Mouse (Mus musculus): ENCODE results near the gene Wdr95. TPM values are rescaled to one million over a fixed set of nuclear protein-coding genes. Genes with fewer than 3 reads are reported as not detected.

The Wdr95 gene
- polyA plus RNA-seq (2016; fragmentation: Nextera tagmentation; extraction: Ambion mirVana): 0.08 TPM in 1 of 2 replicates, not detected in the other

GRCm38 (mm10) chr5:149527999-149528729 lies at the start of gene Wdr95:
TSS of gene Wdr95 (plus strand) at chr5:149528679.
- Histone ChIP-seq H3K36me3 (no peaks in the 10 kb centered on the region), H3K27ac (peak within 1 kb of the TSS; percentile 83), H3K27me3 (ENCODE audit: insufficient read depth, poor library complexity, severe bottlenecking) (no peaks in the 10 kb centered on the region), H3K9me3 (no peaks in the 10 kb centered on the region), H3K4me1 (replicated peaks) (peaks cover 45% of the 10 kb centered on the region), H3K4me3 (peak within 1 kb of the TSS; percentile 23; the same call in 1 of the 2 replicates)
- 44% methylated on average over 29 of the region's 29 CpGs for WGBS
- peak; percentile 56 for DNase-seq (ENCODE audit: low spot score)

- no peak for DNase-seq (ENCODE audit: low spot score)
- WGBS: 93% methylated on average over 7 of the region's 7 CpGs
- H3K4me3 ChIP-seq: no peak overlapping the region
- 0 out of 2 replicates have a peak, but pooled peaks cover 3% of the 10 kb centered on the region for H3K4me1 ChIP-seq (replicated peaks)
- H3K27ac ChIP-seq: no peak overlapping the region
- H3K9me3 ChIP-seq: 0 out of 2 replicates have a peak, but pooled peaks cover 4% of the 10 kb centered on the region
- no peaks in the 10 kb centered on the region for H3K36me3 ChIP-seq
- H3K27me3 ChIP-seq (ENCODE audit: insufficient read depth, poor library complexity, severe bottlenecking): no peaks in the 10 kb centered on the region
These were observed 46.6 kb upstream of the Wdr95 start for GRCm38 (mm10) chr5:149481920-149482319.

- Histone ChIP-seq H3K27ac (no peak overlapping the region), H3K9me3 (0 out of 2 replicates have a peak, but pooled peaks cover 4% of the 10 kb centered on the region), H3K4me3 (no peak overlapping the region), H3K36me3 (no peaks in the 10 kb centered on the region), H3K4me1 (replicated peaks) (peaks cover 11% of the 10 kb centered on the region), H3K27me3 (ENCODE audit: insufficient read depth, poor library complexity, severe bottlenecking) (no peaks in the 10 kb centered on the region)
- 65% methylated on average over 12 of the region's 12 CpGs for WGBS
- no peak for DNase-seq (ENCODE audit: low spot score)
These were observed 45.0 kb upstream of the Wdr95 start for GRCm38 (mm10) chr5:149483321-149484052.

- Histone ChIP-seq H3K4me1 (replicated peaks) (peaks cover 19% of the 10 kb centered on the region), H3K27ac (peak overlapping the region; percentile 57; the same call in 1 of the 2 replicates), H3K36me3 (no peaks in the 10 kb centered on the region), H3K27me3 (ENCODE audit: insufficient read depth, poor library complexity, severe bottlenecking) (no peaks in the 10 kb centered on the region), H3K9me3 (0 out of 2 replicates have a peak, but pooled peaks cover 4% of the 10 kb centered on the region), H3K4me3 (no peak overlapping the region)
- no peak for DNase-seq (ENCODE audit: low spot score)
- WGBS: 80% methylated on average over 12 of the region's 12 CpGs
These were observed 44.2 kb upstream of the Wdr95 start for GRCm38 (mm10) chr5:149484270-149484669.

- 93% methylated on average over 6 of the region's 6 CpGs for WGBS
- Histone ChIP-seq H3K4me1 (replicated peaks) (peaks cover 30% of the 10 kb centered on the region), H3K27me3 (ENCODE audit: insufficient read depth, poor library complexity, severe bottlenecking) (no peaks in the 10 kb centered on the region), H3K9me3 (0 out of 2 replicates have a peak, but pooled peaks cover 4% of the 10 kb centered on the region), H3K27ac (no peak overlapping the region), H3K4me3 (no peak overlapping the region), H3K36me3 (no peaks in the 10 kb centered on the region)
- DNase-seq (ENCODE audit: low spot score): no peak
These were observed 43.0 kb upstream of the Wdr95 start for GRCm38 (mm10) chr5:149485447-149485846.

- 38% methylated on average over 11 of the region's 11 CpGs for WGBS
- H3K9me3 ChIP-seq: no peaks in the 10 kb centered on the region
- no peaks in the 10 kb centered on the region for H3K36me3 ChIP-seq
- peaks cover 32% of the 10 kb centered on the region for H3K4me1 ChIP-seq (replicated peaks)
- DNase-seq (ENCODE audit: low spot score): peak; percentile 27
- peak overlapping the region; percentile 0; the same call in 1 of the 2 replicates for H3K4me3 ChIP-seq
- peak overlapping the region; percentile 47 for H3K27ac ChIP-seq
- H3K27me3 ChIP-seq (ENCODE audit: insufficient read depth, poor library complexity, severe bottlenecking): no peaks in the 10 kb centered on the region
These were observed 40.0 kb upstream of the Wdr95 start for GRCm38 (mm10) chr5:149488360-149489021.

GRCm38 (mm10) chr5:149489136-149489535 lies 39.3 kb upstream of the Wdr95 start:
- no peaks in the 10 kb centered on the region for H3K27me3 ChIP-seq (ENCODE audit: insufficient read depth, poor library complexity, severe bottlenecking)
- 40% methylated on average over 11 of the region's 11 CpGs for WGBS
- peak overlapping the region; percentile 20 for H3K4me3 ChIP-seq
- no peaks in the 10 kb centered on the region for H3K36me3 ChIP-seq
- DNase-seq (ENCODE audit: low spot score): peak; percentile 62
- peak overlapping the region; percentile 73 for H3K27ac ChIP-seq
- no peaks in the 10 kb centered on the region for H3K9me3 ChIP-seq
- peaks cover 32% of the 10 kb centered on the region for H3K4me1 ChIP-seq (replicated peaks)

- whole genome bisulfite sequencing: 68% methylated on average over 15 of the region's 15 CpGs
- Histone ChIP-seq H3K4me3 (no peak overlapping the region), H3K27ac (peak overlapping the region; percentile 67), H3K9me3 (no peaks in the 10 kb centered on the region), H3K4me1 (replicated peaks) (peaks cover 32% of the 10 kb centered on the region), H3K27me3 (ENCODE audit: insufficient read depth, poor library complexity, severe bottlenecking) (0 out of 2 replicates have a peak, but pooled peaks cover 3% of the 10 kb centered on the region), H3K36me3 (no peaks in the 10 kb centered on the region)
- DNase-seq (ENCODE audit: low spot score): no peak
These were observed 38.2 kb upstream of the Wdr95 start for GRCm38 (mm10) chr5:149490275-149490674.

GRCm38 (mm10) chr5:149495655-149496054 lies 32.8 kb upstream of the Wdr95 start:
- no peaks in the 10 kb centered on the region for H3K9me3 ChIP-seq
- H3K4me1 ChIP-seq (replicated peaks): peaks cover 38% of the 10 kb centered on the region
- H3K36me3 ChIP-seq: no peaks in the 10 kb centered on the region
- no peak for DNase-seq (ENCODE audit: low spot score)
- 32% methylated on average over 6 of the region's 6 CpGs for WGBS
- peak overlapping the region; percentile 79 for H3K27ac ChIP-seq
- peaks cover 12% of the 10 kb centered on the region for H3K27me3 ChIP-seq (ENCODE audit: insufficient read depth, poor library complexity, severe bottlenecking)
- H3K4me3 ChIP-seq: no peak overlapping the region

- Histone ChIP-seq H3K4me1 (replicated peaks) (peaks cover 41% of the 10 kb centered on the region), H3K36me3 (no peaks in the 10 kb centered on the region), H3K4me3 (no peak overlapping the region), H3K27ac (peak overlapping the region; percentile 79), H3K9me3 (no peaks in the 10 kb centered on the region), H3K27me3 (ENCODE audit: insufficient read depth, poor library complexity, severe bottlenecking) (peaks cover 16% of the 10 kb centered on the region)
- peak; percentile 28 for DNase-seq (ENCODE audit: low spot score)
- 45% methylated on average over 12 of the region's 12 CpGs for WGBS
These were observed 31.9 kb upstream of the Wdr95 start for GRCm38 (mm10) chr5:149496401-149497066.

GRCm38 (mm10) chr5:149499936-149500335 lies 28.5 kb upstream of the Wdr95 start:
- peaks cover 16% of the 10 kb centered on the region for H3K27me3 ChIP-seq (ENCODE audit: insufficient read depth, poor library complexity, severe bottlenecking)
- H3K36me3 ChIP-seq: no peaks in the 10 kb centered on the region
- no peaks in the 10 kb centered on the region for H3K9me3 ChIP-seq
- WGBS: 57% methylated on average over 4 of the region's 4 CpGs
- H3K4me1 ChIP-seq (replicated peaks): peaks cover 49% of the 10 kb centered on the region
- DNase-seq (ENCODE audit: low spot score): no peak
- peak overlapping the region; percentile 8; the same call in 1 of the 2 replicates for H3K27ac ChIP-seq
- H3K4me3 ChIP-seq: no peak overlapping the region

All from hindbrain, embryonic 10.5 days (tissue).